Mouse (Mus musculus): ENCODE results near the gene Srgap2. TPM values are rescaled to one million over a fixed set of nuclear protein-coding genes. Genes with fewer than 3 reads are reported as not detected.
"Not testable (repeated sequence)": the region's sequence is repeated elsewhere in the genome, so short reads cannot be mapped to it uniquely, and the experiment has no call there.

The Srgap2 gene
- total RNA-seq, 2 experiments from 2014 or later, result 22.6 to 22.9 TPM

DNA sequence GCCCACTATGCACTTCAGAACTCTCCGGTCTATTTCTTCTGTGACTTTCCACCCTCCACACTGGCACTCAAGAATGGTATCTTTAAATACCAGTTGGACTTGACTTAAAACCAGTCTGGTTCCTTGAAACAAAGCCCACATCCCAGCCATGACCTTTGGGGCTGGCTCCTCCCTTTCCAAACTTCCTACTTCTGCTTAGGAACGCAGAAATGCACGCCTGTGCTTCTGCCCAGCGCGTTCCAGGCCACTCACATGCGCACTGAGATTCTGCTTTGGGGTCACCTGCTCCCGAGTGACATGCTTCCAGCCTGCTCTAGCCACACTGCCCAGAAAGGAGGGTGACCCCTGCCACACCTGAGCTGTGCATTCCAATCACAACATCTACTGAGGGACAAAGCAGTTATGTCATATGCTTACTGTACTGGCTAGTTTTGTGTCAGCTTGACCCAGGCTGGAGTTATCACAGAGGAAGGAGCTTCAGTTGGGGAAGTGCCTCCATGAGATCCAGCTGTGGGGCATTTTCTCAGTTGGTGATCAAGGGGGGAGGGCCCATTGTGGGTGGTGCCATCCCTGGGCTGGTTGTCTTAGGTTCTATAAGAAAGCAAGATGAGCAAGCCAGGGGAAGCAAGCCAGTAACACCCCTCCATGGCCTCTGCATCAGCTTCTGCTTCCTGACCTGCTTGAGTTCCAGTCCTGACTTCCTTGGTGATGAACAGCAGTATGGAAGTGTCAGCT, 274.5 kb downstream of the Srgap2 start:
- not testable (repeated sequence) for DNase-seq (ENCODE audit: low spot score in 2 of 2)

DNA sequence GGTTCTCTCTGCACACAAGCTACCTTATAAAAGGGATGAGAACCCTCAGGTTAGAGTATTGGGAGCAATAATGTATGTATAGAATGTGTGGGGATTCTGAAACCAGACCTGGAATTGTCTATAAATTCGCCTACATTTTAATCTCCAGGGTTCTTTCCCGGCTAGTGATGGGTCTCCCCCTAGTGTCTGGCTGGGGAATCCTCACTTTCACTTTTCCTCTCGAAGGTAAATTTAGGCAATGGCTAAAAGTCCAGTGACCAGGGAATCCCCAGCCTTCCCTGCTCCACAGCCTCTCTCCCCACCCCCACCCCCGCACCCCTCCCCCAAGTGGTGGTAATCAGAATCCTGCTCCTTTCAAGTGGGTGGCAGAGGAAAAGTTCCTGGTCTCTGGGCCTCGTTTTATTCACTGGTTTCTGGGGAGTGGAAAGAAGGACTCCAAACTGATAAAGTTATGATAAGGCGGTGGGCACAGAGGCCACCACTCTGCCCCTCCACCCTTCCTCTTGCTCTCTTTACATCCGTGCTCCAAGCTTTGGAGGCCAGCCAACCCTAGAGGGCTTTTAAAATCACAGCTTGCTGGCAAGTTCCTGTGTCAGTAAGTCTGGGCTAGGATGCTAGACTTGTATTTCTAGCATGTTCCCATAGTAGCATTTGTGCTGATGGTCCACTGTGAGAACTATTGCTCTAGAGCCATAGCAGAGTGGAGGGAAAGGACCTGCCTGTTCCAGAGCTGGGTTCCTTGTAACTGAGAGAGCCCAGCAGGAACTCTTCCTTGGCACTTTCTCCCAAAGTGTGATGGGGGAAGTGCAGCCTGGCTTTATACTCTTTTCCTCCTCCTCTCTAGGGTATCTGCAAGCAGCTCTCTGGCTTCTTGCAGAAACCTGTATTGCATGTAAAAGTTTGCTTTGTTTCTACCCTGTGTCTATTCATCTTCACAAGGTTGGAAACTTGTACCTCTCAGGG, 280.4 kb downstream of the Srgap2 start:
- no peak for DNase-seq (ENCODE audit: low spot score in 2 of 2)

DNA sequence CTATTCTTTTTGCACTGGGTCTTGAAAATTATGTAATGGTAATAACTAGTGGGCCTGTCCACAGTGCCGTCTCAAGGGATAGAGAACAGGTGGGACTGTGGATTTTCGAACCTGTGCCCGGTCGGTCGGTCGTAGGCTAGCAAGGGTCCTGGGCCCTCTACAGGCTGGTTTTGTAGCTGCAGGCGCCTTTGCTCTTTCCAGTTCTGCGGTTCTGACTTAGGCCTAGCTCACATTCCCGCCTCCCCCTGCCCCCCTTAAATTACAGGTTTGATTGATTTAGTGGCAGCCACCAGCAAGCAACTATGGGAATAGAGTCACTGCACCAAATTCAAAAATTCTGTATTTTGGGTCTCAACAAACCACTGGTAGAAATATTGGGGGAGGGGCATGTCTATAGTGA, 281.2 kb downstream of the Srgap2 start:
- DNase-seq (ENCODE audit: low spot score in 2 of 2), result peak; percentile 51 to 57

DNA sequence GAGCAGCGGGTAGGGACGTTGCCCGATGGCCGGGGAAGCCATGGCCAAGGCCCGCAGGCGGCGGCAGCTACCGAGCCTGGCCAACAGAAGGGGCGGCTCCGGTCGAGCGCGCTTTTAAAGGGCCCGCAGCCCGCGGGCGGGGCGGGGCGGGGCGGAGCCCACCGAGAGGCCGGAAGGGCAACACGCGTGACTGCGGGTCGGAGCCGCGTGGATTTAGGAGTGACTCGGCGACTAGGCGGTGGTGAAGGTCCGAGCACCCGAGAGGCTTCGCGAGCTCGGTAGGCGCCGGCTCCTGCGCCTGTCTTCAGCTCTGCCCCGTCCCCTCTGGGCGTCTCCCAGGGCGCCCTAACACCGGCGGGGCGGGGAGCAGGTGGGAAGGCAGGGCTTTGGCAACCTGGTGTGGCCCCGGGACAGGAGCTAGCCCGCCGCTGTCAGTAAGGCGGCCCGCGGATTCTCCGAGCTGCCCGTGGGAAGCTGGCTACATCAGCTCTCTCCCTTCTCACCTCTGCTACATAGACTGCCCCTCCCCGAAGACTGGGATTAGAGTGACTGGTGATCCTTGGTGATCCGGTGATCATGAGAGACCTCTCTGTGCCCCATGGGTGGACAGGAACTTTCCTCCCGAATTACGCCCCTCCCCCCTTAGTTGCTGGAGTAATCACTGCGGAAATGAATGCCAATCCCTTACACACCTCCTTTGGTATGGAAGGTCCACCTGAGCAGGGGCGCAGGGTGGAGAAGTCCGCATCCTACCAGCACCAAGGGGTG, 281.9 kb downstream of the Srgap2 start, which contains the start of gene Rassf5:
Gene Rassf5 (minus strand): TSS at position 170 of the 768 bp plus-strand sequence.
- peak; percentile 90 to 93 for DNase-seq (ENCODE audit: low spot score in 2 of 2)

DNA sequence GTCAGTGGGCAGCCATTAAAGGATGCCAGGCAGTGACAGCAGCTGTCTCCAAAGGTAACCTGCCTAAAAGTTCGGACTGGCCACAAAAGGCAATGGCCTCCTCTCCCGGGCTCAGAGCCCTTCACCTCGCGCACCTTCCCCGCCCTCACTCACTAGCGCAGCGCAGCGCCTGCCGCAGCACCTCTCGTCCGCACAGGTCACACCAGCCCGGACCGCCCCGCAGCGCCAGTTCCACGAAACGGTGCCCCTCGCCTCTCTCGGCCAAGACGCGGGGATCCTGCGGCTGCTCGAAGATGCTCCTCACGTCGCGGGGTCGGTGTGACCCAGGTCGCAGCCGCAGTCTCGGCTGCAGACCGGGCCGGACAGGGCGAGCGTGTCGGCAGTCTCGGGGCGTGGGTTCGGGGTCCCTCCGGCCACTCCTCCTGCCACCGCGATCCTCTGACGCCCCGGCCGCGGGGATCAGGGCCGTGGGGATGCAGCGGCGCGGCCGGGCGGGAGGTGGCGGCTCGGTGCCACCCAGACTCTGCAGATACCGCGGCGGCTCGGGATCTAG, 282.5 kb downstream of the Srgap2 start:
- DNase-seq (ENCODE audit: low spot score in 2 of 2), result peak; percentile 44 to 45

DNA sequence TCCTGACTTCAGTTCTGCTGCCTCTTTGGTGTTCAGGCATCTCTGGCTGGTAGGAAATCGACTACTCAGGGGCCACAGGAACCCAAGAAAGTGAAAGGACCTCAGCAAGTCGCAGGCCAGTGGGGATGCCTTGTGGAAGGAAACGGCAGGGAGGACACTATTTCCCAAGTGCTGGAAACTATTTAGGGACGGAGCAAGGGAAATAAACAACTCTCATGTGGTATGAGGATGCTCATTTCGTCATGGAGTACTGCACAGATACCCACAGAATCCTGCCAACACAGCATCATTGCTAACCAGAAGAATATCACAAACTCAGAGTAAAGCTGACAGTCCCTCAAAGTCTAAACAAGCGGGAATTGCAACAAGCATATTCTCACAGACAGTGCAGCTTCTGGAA, 284.2 kb downstream of the Srgap2 start:
- no peak for DNase-seq (ENCODE audit: low spot score in 2 of 2)

DNA sequence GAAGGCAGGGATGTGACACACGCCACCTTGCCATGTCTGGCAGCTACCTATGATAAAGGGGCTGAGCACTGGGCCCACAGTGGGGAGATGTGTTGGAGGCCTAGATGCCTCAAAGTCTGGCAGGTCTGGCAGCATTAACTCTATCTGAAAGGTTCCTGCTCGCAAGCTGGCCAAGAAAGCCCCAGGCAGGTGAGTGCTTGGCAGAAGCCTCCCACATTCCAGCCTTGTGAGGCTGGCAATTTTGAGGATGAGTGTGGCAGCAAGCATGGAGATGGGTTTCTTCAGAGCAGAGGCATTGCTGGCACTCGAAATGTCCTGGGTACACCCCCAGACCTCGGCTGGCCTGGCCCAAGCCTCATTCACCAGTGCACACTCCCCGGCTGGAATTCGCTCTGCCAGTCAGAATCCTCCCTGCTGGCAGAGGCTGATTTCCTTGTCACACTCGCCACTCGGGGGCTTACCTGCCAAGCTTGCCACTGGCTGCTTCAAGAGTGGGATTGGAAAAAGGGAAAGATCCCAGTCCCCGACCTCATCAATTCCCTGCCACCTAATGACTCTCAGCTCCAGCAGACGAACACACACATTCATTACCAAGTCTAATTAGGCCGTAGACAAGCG, 287.5 kb downstream of the Srgap2 start:
- DNase-seq (ENCODE audit: low spot score in 2 of 2), result no peak

DNA sequence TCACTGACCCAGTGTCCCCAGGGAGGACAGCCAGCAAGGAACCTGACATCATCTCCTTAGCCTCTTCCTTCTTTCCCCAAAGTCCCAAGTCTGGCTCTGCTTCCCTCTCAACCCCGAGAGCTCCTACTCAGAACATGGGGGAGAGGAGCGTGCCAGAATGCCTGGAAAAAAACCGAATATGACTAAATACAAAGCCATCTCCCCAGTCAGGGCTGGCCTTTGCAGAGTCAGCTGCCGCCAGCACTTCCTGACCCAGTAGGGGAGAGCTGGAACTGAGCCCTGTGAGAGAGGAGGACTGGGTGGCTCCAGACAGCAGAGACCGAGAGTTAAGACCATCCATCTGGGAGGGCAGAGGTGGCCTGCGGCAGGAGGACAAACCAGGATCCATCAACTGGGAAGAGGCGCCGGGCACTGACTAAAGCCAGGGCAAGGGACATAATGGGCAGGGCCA, 288.2 kb downstream of the Srgap2 start:
- DNase-seq (ENCODE audit: low spot score in 2 of 2), result peak; percentile 53 to 59

DNA sequence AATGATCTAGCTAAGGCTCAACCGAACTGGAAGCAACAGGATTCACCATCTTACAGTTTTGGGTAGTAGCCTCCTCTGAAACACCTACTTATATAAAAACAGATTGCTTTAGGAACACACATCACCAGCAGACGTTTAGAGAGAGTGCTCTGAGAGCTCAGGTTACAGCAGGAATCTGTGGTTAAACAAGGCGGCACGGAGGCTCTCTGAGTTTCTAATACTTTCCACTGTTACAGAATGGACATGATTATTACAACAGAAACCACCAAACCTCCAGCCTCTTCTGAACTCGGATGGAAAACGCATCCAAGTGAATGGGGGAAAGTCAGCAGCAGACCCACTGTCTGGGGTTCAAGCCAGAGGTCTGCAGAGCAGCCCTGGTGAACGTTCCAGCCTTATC, 291.1 kb downstream of the Srgap2 start:
- DNase-seq (ENCODE audit: low spot score in 2 of 2), result no peak

Small RNAs within 50 kb of the gene (microRNA-seq; reads per million reads assigned to microRNA genes)
- 0 reads per million in 2 experiments for gene Gm24273 (ENCODE audit: borderline number of aligned reads in 2 of 2)

Other genes starting within 250 kb of the Srgap2 start
- 10 to 100 TPM; 11.9 to 16.1 TPM for gene Ikbke, start 247.7 kb downstream of the Srgap2 start, total RNA-seq (2021)
- gene Fam72a, start 551 bp upstream of the Srgap2 start, total RNA-seq (2021), result 1 to 10 TPM in 1 of 2 experiments, under 1 TPM in 1; 0.83 to 1.1 TPM
- gene Avpr1b, start 71.9 kb upstream of the Srgap2 start, total RNA-seq (2021), result not detected
- gene Ctse, start 111.0 kb upstream of the Srgap2 start, total RNA-seq (2021), result under 1 TPM; 0.46 to 0.90 TPM
- gene Rab7b, start 161.3 kb upstream of the Srgap2 start, total RNA-seq (2021), result 1 to 10 TPM; 4.3 to 6.1 TPM
- not detected for gene Slc26a9, start 216.7 kb upstream of the Srgap2 start, total RNA-seq (2021)

All from adrenal gland, adult 18-20 months (tissue).